Mouse (Mus musculus) MEL (cell line): ENCODE results near the gene Wdr18.

Experiments
- CTCF ChIP-seq, 3 experiments: IDR thresholded peaks in 2 of 3; conservative IDR thresholded peaks in 1 of 3; 2 replicates each; pipeline ENCODE4 v1.5.1; 2011 to 2012; ENCODE audit warnings: low read length in 3 of 3, low read depth in 2 of 3, mild to moderate bottlenecking in 2 of 3, improper control_type of control experiment in 1 of 3, inconsistent platforms in 1 of 3, mixed read lengths in 1 of 3, moderate library complexity in 1 of 3; ENCODE audit not compliant: control insufficient read depth in 1 of 3, insufficient read depth in 1 of 3, poor library complexity in 1 of 3, severe bottlenecking in 1 of 3
- EP300 ChIP-seq, 2 experiments: IDR thresholded peaks; 2 replicates each; pipeline ENCODE4 v1.6.1; 2011; ENCODE audit warnings: improper control_type of control experiment in 2 of 2, low read length in 2 of 2, low read depth in 1 of 2, mild to moderate bottlenecking in 1 of 2
- MAX ChIP-seq: IDR thresholded peaks from 2 replicates; pipeline ENCODE4 v1.6.1; 2011; ENCODE audit warnings: low read length, improper control_type of control experiment
- POLR2A ChIP-seq, 2 experiments: IDR thresholded peaks; 2 replicates each; pipeline ENCODE4 v1.6.1; 2011 to 2012; ENCODE audit warnings: low read length in 2 of 2, mild to moderate bottlenecking in 2 of 2, control low read depth in 1 of 2, improper control_type of control experiment in 1 of 2, low read depth in 1 of 2, moderate library complexity in 1 of 2; ENCODE audit not compliant: control insufficient read depth in 1 of 2, insufficient read depth in 1 of 2, poor library complexity in 1 of 2
- POLR2AphosphoS2 ChIP-seq: IDR thresholded peaks from 2 replicates; pipeline ENCODE4 v1.6.1; 2011; ENCODE audit warnings: low read length, improper control_type of control experiment
- RCOR1 ChIP-seq: IDR thresholded peaks from 2 replicates; pipeline ENCODE4 v1.6.1; 2012; ENCODE audit warnings: low read depth, mild to moderate bottlenecking, inconsistent platforms, low read length, improper control_type of control experiment
- TBP ChIP-seq: IDR thresholded peaks from 2 replicates; pipeline ENCODE4 v1.8.0; 2011; ENCODE audit warnings: low read depth, low read length, improper control_type of control experiment

DNA sequence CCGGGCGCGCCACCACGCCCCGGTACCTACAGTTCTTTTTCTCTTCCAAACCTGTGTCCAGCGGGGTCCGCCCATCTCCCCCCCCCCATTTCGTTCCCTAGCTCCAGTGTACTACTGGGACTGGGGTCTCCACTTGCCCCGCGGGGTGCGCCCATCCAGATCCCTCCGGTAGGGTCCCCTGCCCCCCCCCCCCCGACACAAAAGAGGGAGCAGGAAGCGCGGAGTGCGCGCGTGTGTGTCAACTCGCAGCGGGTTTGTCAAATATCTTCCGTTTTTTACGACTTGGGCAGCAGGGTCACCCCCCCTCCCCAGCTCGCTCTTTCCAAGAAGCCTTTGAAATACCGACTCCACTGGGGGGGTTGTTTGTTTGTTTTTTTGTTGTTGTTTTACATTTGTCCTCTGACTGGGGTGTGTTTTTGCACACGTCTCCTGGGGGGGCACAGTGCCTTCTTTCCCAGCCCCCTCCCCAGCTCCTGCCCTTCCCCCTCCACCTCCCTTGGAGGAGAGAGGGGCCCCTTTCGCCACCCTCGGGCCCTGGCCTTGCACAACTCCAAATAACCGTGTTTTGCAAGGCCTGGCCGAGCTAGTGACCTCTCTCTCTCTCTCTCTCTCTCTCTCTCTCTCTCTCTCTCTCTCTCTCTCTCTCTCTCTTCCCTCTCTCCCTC, 31.8 kb upstream of the Wdr18 start:
- TF ChIP-seq MAX (no peak), EP300 (IDR thresholded peaks at IDR 0.05; ENCODE audit: low read depth in 1 of 2, low read length in 2 of 2) (0 out of 4 replicates have a peak, but pooled peaks of 1 of the 2 experiments have one; percentile 14), POLR2A (IDR thresholded peaks at IDR 0.05; ENCODE audit: control insufficient read depth in 1 of 2, insufficient read depth in 1 of 2, low read depth in 1 of 2, low read length in 2 of 2, poor library complexity in 1 of 2) (no peak), CTCF (IDR thresholded peaks at IDR 0.05 in 2 of 3, conservative IDR thresholded peaks at IDR 0.05 in 1 of 3; ENCODE audit: control insufficient read depth in 1 of 3, insufficient read depth in 1 of 3, low read depth in 2 of 3, low read length in 3 of 3, poor library complexity in 1 of 3, severe bottlenecking in 1 of 3) (no peak), POLR2AphosphoS2 (no peak), RCOR1 (no peak), TBP (no peak)
